Mouse (Mus musculus) olfactory bulb, adult 2 months (tissue): Measurements from ENCODE around the gene Tmcc2.

Experiments used
- CTCF ChIP-seq: fragments of 200-500 bp; IDR thresholded peaks from 2 replicates; pipeline ENCODE4 v1.5.1; 2012; ENCODE audit warnings: low read depth, mild to moderate bottlenecking, low read length, moderate library complexity; ENCODE audit not compliant: insufficient read depth
- POLR2A ChIP-seq: fragments of 200-500 bp; IDR thresholded peaks from 2 replicates; pipeline ENCODE4 v1.6.1; 2012; ENCODE audit warnings: mild to moderate bottlenecking, low read depth, low read length, moderate library complexity; ENCODE audit not compliant: insufficient read depth

GRCm38 (mm10) chr1:132329656-132330055 lies 61.4 kb downstream of the Tmcc2 start:
- TF ChIP-seq POLR2A, result no peak
- TF ChIP-seq CTCF, result no peak
